Mouse (Mus musculus) olfactory bulb, adult 2 months (tissue): ENCODE results near the gene Dlg5.

ENCODE experiments used
- CTCF ChIP-seq: fragments of 200-500 bp; IDR thresholded peaks from 2 replicates; pipeline ENCODE4 v1.5.1; 2012; ENCODE audit warnings: low read depth, mild to moderate bottlenecking, low read length, moderate library complexity; ENCODE audit not compliant: insufficient read depth
- POLR2A ChIP-seq: fragments of 200-500 bp; IDR thresholded peaks from 2 replicates; pipeline ENCODE4 v1.6.1; 2012; ENCODE audit warnings: mild to moderate bottlenecking, low read depth, low read length, moderate library complexity; ENCODE audit not compliant: insufficient read depth

- no peak for TF ChIP-seq CTCF
- TF ChIP-seq POLR2A = no peak
Observed at GRCm38 (mm10) chr14:24200771-24201170, 44.9 kb downstream of the Dlg5 start.
